Mouse (Mus musculus): ENCODE data around the gene Cdcp2. TPM values are rescaled to one million over a fixed set of nuclear protein-coding genes. Genes with fewer than 3 reads are reported as not detected.

Gene Cdcp2
- polyA plus RNA-seq, 1 experiment from 2014 or later: not detected

DNA sequence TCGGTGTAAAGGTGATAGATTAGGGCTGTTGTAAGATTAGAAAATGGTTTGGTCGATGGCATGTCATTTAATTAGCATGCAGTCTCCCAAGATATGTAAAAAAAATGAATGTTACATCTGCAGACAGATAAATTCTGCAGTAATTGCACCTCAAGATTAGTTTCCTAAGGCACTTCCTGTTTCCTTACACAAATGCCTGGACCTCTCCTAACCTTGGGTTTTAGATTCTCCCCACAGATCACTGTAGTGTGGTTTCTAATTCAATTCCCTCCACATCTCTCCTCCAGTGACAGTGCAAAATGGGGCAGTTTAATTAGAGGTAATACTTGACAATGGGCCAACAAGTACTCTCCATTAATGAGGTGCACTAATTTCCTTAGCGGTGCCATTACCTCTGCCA, 33.5 kb upstream of the Cdcp2 start:
- H3K9me3 ChIP-seq (ENCODE audit: control insufficient read depth, low read length): no peaks in the 10 kb centered on the region
- peaks cover 14% of the 10 kb centered on the region for H3K4me1 ChIP-seq (replicated peaks; ENCODE audit: control insufficient read depth, insufficient read depth, low read length)
- H3K27me3 ChIP-seq (replicated peaks; ENCODE audit: control insufficient read depth, insufficient read depth, low read length): no peaks in the 10 kb centered on the region
- H3K4me3 ChIP-seq (replicated peaks; ENCODE audit: low read length): no peak overlapping the region
- H3K27ac ChIP-seq (ENCODE audit: low read length): no peak overlapping the region
- no peak for ATAC-seq
- peaks cover 13% of the 10 kb centered on the region for H3K36me3 ChIP-seq (ENCODE audit: control insufficient read depth, insufficient read depth)
- WGBS: 68% methylated on average over 3 of the region's 3 CpGs
- H3K4me2 ChIP-seq (ENCODE audit: low read length): no peak overlapping the region
- H3K9ac ChIP-seq (replicated peaks; ENCODE audit: low read depth, low read length): no peak overlapping the region

DNA sequence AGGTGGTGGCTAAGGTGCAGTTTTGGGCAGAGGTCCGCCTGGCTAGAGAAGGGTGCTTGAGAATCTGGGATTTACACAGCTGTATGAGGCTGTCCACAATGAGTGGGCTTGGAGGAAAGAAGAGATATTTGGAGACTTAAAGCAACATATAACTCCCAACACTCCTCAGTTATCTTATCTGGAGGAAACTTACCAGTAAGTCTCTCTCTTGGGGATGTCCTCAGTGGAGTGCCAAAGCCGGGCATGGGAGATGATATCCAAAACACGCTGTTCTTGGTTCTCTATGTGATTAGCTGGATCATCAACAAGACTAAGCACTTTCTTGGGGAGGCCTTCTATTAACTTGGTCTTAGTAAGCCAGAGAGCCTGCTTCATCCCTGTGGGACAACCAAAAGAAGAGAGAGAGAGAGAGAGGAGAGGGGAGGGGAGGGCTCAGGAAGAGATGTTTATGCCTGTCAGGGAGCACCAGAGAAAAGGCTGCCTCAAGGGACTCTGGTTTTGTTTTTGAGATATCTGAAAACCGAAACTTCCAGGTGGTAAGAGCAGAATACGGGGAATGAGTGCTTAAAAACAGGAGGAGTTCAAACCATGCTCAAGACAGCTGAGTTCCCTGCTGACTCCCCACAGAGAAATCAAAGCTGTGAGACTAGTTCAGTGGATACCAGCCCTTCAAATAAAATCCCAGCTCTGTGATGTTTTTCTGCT, 32.1 kb upstream of the Cdcp2 start:
- ATAC-seq: no peak

DNA sequence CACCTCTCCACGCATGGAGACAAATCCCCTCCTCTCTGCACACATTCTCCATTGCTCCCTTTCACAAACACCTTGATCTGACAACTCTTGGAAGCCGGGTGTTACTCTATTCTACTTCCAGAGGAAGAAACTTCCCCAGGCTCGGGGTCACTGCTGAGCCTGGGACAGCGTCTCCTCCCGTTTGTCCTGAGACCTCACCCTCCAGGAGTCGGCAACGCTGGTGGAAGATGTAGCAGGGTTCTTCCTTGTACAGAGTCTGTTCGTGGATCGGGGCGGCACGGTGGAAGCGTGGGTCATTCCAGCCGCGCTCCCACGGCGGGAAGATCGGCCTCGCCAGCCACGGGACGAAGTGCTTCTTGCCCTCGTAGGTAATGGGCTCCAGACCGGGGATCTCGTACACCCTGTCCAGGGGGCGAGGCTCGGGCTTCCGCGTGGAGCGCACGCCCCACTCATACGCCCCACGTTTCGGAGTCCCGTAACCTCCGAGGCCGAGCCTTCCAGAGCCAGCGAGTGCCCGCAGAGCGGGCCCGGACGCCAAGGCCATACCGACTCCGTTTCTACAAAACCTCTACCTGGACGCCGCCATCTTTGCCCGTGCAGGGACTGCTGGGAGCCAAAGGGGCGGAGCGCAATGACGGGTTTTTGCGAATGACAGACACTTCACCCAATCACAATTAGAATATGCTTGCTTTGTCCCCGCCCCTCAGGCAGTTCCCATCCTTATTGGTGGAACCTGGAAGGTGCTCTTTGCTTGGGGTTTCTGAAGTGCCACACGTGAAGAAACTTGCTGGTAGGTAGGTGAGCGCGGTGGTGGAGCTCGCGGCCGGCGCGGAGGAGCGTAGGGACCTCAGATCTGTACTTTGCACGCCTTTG, 30.2 kb upstream of the Cdcp2 start, which contains the start of the genes Mrpl37 and Cyb5rl:
Mrpl37 (minus strand) TSS at position 617 of the 873 bp plus-strand sequence.
Cyb5rl (plus strand) TSS at position 737 of the 873 bp plus-strand sequence.
- Histone ChIP-seq H3K9ac (replicated peaks; ENCODE audit: low read depth, low read length) (peak within 1 kb of the TSS; percentile 79), H3K27ac (ENCODE audit: low read length) (peak within 1 kb of the TSS; percentile 39; the same call in 1 of the 2 replicates), H3K4me1 (replicated peaks; ENCODE audit: control insufficient read depth, insufficient read depth, low read length) (peaks cover 14% of the 10 kb centered on the region), H3K36me3 (ENCODE audit: control insufficient read depth, insufficient read depth) (peaks cover 5% of the 10 kb centered on the region), H3K4me2 (ENCODE audit: low read length) (peak within 1 kb of the TSS; percentile 92), H3K27me3 (replicated peaks; ENCODE audit: control insufficient read depth, insufficient read depth, low read length) (no peaks in the 10 kb centered on the region), H3K9me3 (ENCODE audit: control insufficient read depth, low read length) (no peaks in the 10 kb centered on the region), H3K4me3 (replicated peaks; ENCODE audit: low read length) (peak within 1 kb of the TSS; percentile 78)
- under 1% methylated on average over 60 of the region's 60 CpGs for WGBS
- ATAC-seq: peak; percentile 100

More for the DNA sequence above, 32.1 kb upstream of the Cdcp2 start:
- WGBS: 91% methylated on average over 5 of the region's 5 CpGs
- H3K4me1 ChIP-seq (replicated peaks; ENCODE audit: control insufficient read depth, insufficient read depth, low read length): peaks cover 14% of the 10 kb centered on the region
- no peak overlapping the region for H3K4me2 ChIP-seq (ENCODE audit: low read length)
- H3K36me3 ChIP-seq (ENCODE audit: control insufficient read depth, insufficient read depth): peaks cover 8% of the 10 kb centered on the region
- no peak overlapping the region for H3K27ac ChIP-seq (ENCODE audit: low read length)
- H3K9me3 ChIP-seq (ENCODE audit: control insufficient read depth, low read length): no peaks in the 10 kb centered on the region
- no peaks in the 10 kb centered on the region for H3K27me3 ChIP-seq (replicated peaks; ENCODE audit: control insufficient read depth, insufficient read depth, low read length)
- H3K4me3 ChIP-seq (replicated peaks; ENCODE audit: low read length): no peak overlapping the region
- H3K9ac ChIP-seq (replicated peaks; ENCODE audit: low read depth, low read length): no peak overlapping the region

DNA sequence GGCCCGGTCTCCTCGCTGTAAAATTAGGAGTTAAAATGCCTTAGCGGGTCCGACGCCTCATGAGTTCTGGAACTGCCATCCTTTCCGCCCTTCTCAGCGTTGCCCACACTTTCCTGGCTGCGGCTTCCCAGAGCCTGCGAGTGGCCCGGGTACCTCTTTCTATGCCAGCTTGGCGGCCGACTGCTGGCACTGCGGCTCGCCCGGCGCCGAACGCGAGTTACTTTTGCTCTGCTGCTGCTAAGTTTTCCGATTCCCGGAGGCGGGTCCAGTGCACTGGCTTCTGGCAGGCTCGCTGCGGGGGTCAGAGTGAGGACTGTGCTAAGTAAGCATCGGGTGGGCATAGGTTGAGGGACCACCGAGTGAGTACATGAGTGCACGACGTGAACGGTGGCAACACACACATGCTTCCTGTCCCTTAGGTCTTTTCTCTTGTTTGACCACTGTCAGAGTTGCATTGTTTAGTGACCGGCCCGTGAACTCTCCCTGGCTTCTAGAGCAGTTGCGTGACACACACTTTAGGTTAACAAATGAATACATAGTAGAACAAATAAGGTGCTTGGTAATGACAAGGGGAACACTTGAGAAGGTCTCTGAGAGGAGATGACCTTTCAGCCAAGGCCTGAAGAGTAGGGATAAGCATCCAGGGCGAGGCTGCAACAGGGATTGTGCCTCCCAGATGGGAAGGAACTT, 29.4 kb upstream of the Cdcp2 start:
- H3K9ac ChIP-seq (replicated peaks; ENCODE audit: low read depth, low read length): peak overlapping the region; percentile 54
- H3K27ac ChIP-seq (ENCODE audit: low read length): no peak overlapping the region
- no peaks in the 10 kb centered on the region for H3K9me3 ChIP-seq (ENCODE audit: control insufficient read depth, low read length)
- peak; percentile 49 for ATAC-seq
- peak overlapping the region; percentile 78 for H3K4me3 ChIP-seq (replicated peaks; ENCODE audit: low read length)
- peaks cover 5% of the 10 kb centered on the region for H3K36me3 ChIP-seq (ENCODE audit: control insufficient read depth, insufficient read depth)
- H3K4me1 ChIP-seq (replicated peaks; ENCODE audit: control insufficient read depth, insufficient read depth, low read length): peaks cover 14% of the 10 kb centered on the region
- 2% methylated on average over 33 of the region's 33 CpGs for WGBS
- peak overlapping the region; percentile 82 for H3K4me2 ChIP-seq (ENCODE audit: low read length)
- no peaks in the 10 kb centered on the region for H3K27me3 ChIP-seq (replicated peaks; ENCODE audit: control insufficient read depth, insufficient read depth, low read length)

DNA sequence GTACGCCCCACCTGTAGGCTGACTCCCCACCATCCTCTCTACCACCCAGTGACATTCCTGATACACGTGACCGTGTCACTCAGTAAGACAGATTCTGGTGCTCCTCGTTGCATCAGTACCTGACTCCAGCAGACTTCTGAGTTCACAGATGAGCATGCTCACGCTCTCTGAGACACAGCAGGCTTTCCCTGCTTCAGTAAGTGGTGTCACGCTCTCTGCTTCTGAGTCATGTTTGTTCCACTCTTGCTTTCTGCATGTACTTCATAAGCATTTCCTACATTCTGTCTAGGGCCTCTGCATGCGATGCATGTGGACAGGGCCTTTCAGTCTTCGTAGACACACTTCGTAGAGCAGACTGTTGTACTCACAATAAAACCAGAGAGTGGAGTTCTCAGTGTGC, 24.3 kb upstream of the Cdcp2 start:
- H3K4me3 ChIP-seq (replicated peaks; ENCODE audit: low read length): no peak overlapping the region
- WGBS: 83% methylated on average over 9 of the region's 9 CpGs
- no peaks in the 10 kb centered on the region for H3K36me3 ChIP-seq (ENCODE audit: control insufficient read depth, insufficient read depth)
- no peak overlapping the region for H3K27ac ChIP-seq (ENCODE audit: low read length)
- no peaks in the 10 kb centered on the region for H3K9me3 ChIP-seq (ENCODE audit: control insufficient read depth, low read length)
- no peak overlapping the region for H3K4me2 ChIP-seq (ENCODE audit: low read length)
- peaks cover 2% of the 10 kb centered on the region for H3K4me1 ChIP-seq (replicated peaks; ENCODE audit: control insufficient read depth, insufficient read depth, low read length)
- no peaks in the 10 kb centered on the region for H3K27me3 ChIP-seq (replicated peaks; ENCODE audit: control insufficient read depth, insufficient read depth, low read length)
- no peak overlapping the region for H3K9ac ChIP-seq (replicated peaks; ENCODE audit: low read depth, low read length)
- no peak for ATAC-seq

DNA sequence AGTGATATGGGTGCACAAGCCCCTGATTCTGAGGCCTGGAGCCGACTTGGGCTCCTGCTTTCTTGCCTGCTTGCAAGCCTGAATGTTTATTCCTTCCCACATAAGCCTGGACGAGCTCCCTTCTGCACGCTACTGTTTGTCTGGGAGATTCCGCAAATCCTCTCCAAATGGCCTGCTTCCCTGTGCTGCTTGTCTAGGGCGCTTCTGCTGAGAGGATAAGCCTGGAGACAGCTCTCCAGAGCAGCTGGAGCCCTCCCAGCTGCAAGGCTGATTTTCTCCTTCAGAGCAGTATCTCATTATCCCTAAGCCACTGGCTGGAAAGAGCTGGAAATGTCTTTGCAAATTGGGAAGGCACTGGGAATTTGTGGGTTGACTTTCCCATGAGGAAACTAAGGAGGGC, 21.2 kb upstream of the Cdcp2 start:
- H3K9ac ChIP-seq (replicated peaks; ENCODE audit: low read depth, low read length): no peak overlapping the region
- WGBS: 44% methylated on average over 5 of the region's 5 CpGs
- H3K4me1 ChIP-seq (replicated peaks; ENCODE audit: control insufficient read depth, insufficient read depth, low read length): no peaks in the 10 kb centered on the region
- no peak overlapping the region for H3K27ac ChIP-seq (ENCODE audit: low read length)
- H3K9me3 ChIP-seq (ENCODE audit: control insufficient read depth, low read length): no peaks in the 10 kb centered on the region
- H3K4me3 ChIP-seq (replicated peaks; ENCODE audit: low read length): no peak overlapping the region
- ATAC-seq: no peak
- H3K36me3 ChIP-seq (ENCODE audit: control insufficient read depth, insufficient read depth): no peaks in the 10 kb centered on the region
- no peak overlapping the region for H3K4me2 ChIP-seq (ENCODE audit: low read length)
- H3K27me3 ChIP-seq (replicated peaks; ENCODE audit: control insufficient read depth, insufficient read depth, low read length): no peaks in the 10 kb centered on the region

DNA sequence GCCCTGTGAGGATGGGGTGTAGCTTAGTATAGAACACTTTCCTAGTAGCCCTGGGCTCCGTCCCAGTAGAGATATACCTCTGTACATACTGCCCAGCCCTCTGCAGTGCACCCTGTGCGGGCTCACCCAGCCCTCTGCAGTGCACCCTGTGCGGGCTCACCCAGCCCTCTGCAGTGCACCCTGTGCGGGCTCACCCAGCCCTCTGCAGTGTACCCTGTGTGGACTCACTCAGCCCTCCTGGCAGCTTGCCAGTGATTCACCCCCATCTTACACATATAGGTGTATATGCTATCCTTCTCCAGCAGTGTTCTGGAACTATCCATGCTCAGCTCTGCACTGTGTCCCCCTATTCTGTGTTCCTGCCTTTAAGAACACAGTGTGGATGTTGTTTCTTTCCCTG, 17.8 kb upstream of the Cdcp2 start:
- no peak for ATAC-seq
- Histone ChIP-seq H3K9ac (replicated peaks; ENCODE audit: low read depth, low read length) (no peak overlapping the region), H3K4me2 (ENCODE audit: low read length) (no peak overlapping the region), H3K36me3 (ENCODE audit: control insufficient read depth, insufficient read depth) (no peaks in the 10 kb centered on the region), H3K4me1 (replicated peaks; ENCODE audit: control insufficient read depth, insufficient read depth, low read length) (peaks cover under 1% of the 10 kb centered on the region), H3K27me3 (replicated peaks; ENCODE audit: control insufficient read depth, insufficient read depth, low read length) (no peaks in the 10 kb centered on the region), H3K9me3 (ENCODE audit: control insufficient read depth, low read length) (no peaks in the 10 kb centered on the region), H3K27ac (ENCODE audit: low read length) (no peak overlapping the region), H3K4me3 (replicated peaks; ENCODE audit: low read length) (no peak overlapping the region)
- WGBS: 94% methylated on average over 4 of the region's 4 CpGs

DNA sequence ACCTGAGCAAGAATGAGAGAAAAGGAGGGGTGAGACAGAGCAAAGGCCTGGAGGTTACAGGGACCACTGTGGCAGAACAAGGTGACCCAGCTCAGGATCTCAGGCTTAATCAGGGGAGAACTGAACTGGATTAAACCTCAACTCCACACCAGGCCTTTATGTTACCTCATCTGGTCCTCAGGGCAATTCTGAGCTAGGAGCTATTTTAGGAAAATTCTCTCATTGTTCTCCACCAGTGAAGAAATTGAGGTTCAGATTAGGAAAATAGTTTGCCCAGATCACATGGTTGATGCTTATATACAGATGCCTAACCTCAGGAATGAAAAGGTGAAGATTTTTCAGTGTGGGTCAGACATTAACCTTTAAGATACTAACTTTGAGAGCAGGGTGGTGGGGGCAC, 17.0 kb upstream of the Cdcp2 start:
- Histone ChIP-seq H3K9me3 (ENCODE audit: control insufficient read depth, low read length) (no peaks in the 10 kb centered on the region), H3K36me3 (ENCODE audit: control insufficient read depth, insufficient read depth) (no peaks in the 10 kb centered on the region), H3K4me1 (replicated peaks; ENCODE audit: control insufficient read depth, insufficient read depth, low read length) (peaks cover 8% of the 10 kb centered on the region), H3K9ac (replicated peaks; ENCODE audit: low read depth, low read length) (no peak overlapping the region), H3K4me3 (replicated peaks; ENCODE audit: low read length) (no peak overlapping the region), H3K27me3 (replicated peaks; ENCODE audit: control insufficient read depth, insufficient read depth, low read length) (no peaks in the 10 kb centered on the region), H3K4me2 (ENCODE audit: low read length) (no peak overlapping the region), H3K27ac (ENCODE audit: low read length) (no peak overlapping the region)
- no peak for ATAC-seq

DNA sequence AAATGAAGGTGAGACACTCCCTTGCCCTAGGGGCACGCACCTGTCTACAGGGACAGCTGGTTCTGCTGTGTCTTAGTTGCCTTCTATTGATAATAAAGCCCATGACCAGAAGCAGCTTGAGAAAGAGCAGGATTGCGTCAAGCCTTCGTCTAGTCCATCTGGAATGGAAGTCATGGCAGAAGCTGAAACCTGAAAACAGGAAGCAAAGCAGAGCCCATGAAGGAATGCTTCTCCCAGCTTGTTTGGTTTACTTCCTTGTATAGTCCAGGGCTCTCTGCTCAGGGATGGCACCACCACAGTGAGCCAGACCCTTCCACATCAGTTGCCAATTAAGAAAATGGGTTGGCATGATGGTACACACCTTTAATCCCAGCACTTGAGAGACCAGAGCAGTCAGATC, 14.5 kb upstream of the Cdcp2 start:
- Histone ChIP-seq H3K4me1 (replicated peaks; ENCODE audit: control insufficient read depth, insufficient read depth, low read length) (peaks cover 15% of the 10 kb centered on the region), H3K36me3 (ENCODE audit: control insufficient read depth, insufficient read depth) (no peaks in the 10 kb centered on the region), H3K4me2 (ENCODE audit: low read length) (no peak overlapping the region), H3K27me3 (replicated peaks; ENCODE audit: control insufficient read depth, insufficient read depth, low read length) (no peaks in the 10 kb centered on the region), H3K9me3 (ENCODE audit: control insufficient read depth, low read length) (no peaks in the 10 kb centered on the region), H3K9ac (replicated peaks; ENCODE audit: low read depth, low read length) (no peak overlapping the region), H3K4me3 (replicated peaks; ENCODE audit: low read length) (no peak overlapping the region), H3K27ac (ENCODE audit: low read length) (no peak overlapping the region)
- ATAC-seq: no peak
- WGBS: 89% methylated on average over 3 of the region's 3 CpGs
